Mouse (Mus musculus) forebrain, embryonic 13.5 days (tissue): ENCODE results near the gene Samd8. TPM values are rescaled to one million over a fixed set of nuclear protein-coding genes. Genes with fewer than 3 reads are reported as not detected.
A peak's percentile ranks its signal among the peaks of the same experiment; 100 is the strongest.

Experiments
- ATAC-seq: fragments of 200-750 bp; cut with Nextera tagmentation; 2 replicates; pipeline ENCODE4 v1.8.0; 2017
- H3K27ac ChIP-seq: fragments of 300-500 bp; sonication (generic); 2 replicates; pipeline ENCODE4 v1.5.1; 2015; ENCODE audit warnings: inconsistent platforms, mild to moderate bottlenecking, moderate library complexity
- H3K27me3 ChIP-seq: fragments of 300-500 bp; sonication (generic); 2 replicates; pipeline ENCODE4 v1.6.1; 2015; ENCODE audit warnings: mild to moderate bottlenecking, inconsistent platforms
- H3K36me3 ChIP-seq: fragments of 300-500 bp; sonication (generic); 2 replicates; pipeline ENCODE4 v1.6.1; 2015; ENCODE audit warnings: mild to moderate bottlenecking, inconsistent platforms; ENCODE audit not compliant: poor library complexity, severe bottlenecking
- H3K4me1 ChIP-seq: fragments of 300-500 bp; sonication (generic); 2 replicates; pipeline ENCODE4 v1.6.1; 2015; ENCODE audit warnings: inconsistent platforms
- H3K4me2 ChIP-seq: fragments of 300-500 bp; sonication (generic); 2 replicates; pipeline ENCODE4 v1.6.1; 2015; ENCODE audit warnings: inconsistent platforms, mild to moderate bottlenecking, moderate library complexity
- H3K4me3 ChIP-seq: fragments of 300-500 bp; sonication (generic); 2 replicates; pipeline ENCODE4 v1.5.1; 2015; ENCODE audit warnings: mild to moderate bottlenecking, inconsistent platforms
- H3K9ac ChIP-seq: fragments of 300-500 bp; sonication (generic); 2 replicates; pipeline ENCODE4 v1.6.1; 2015; ENCODE audit warnings: mild to moderate bottlenecking, inconsistent platforms
- H3K9me3 ChIP-seq: fragments of 300-500 bp; sonication (generic); replicated peaks from 2 replicates; pipeline ENCODE4 v1.6.1; 2016; ENCODE audit warnings: inconsistent platforms
- WGBS: fragments of 180-500 bp; shearing (Covaris S2); methylation state at CpG from one replicate; pipeline ENCODE4 v1.1.7; 2015; 5-methylcytosine and 5-hydroxymethylcytosine counted together
- polyA plus RNA-seq: library from polyadenylated mRNA; unstranded; fragments of >200 nt; fragmentation: Nextera tagmentation; extraction: Ambion mirVana; gene quantifications from 2 replicates; pipeline ENCODE4 v1.2.1, GENCODE M21; 2015

The Samd8 gene
- 17.8 and 18.3 TPM in 2 replicates for polyA plus RNA-seq

DNA sequence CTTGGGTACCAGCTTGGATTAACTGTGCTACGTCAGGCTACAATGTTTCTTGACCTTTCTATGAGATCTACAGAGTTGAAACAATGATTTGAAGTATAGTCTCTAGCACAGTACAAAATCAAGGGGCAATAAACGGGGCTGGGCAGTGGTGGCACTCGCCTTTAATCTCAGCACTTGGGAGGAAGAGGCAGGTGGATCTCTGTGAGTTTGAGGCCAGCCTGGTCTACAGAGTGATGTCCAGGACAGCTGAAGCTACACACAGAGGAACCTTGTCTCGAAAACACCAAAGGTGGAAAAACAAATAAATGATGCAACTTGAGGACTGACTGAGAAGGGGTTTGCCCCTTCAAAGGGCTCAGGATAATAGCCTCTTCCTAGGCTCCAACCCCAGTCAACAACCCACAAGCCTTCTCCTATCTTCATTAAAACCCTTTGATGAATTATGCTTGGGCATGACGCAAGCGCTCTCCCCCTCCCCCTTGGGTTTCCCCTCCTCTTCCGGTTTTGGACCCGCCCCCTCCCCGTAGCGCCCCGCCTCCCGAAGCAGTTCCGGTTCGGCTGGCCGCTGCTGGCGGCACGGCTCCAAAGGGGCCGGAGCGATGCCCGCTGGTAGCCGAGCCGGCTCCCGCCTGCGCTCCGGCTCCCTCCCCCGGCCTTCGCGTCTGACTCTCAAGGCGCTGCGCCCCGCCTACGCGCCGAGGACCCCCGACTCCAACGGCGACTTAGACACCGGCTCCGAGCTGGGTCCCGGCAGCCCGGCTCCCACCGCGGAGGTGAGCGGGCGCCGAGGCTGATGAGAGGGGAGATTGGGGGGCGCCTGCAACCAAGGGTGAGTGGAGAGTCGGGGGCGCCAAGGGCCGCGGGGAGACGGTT, at the start of gene Samd8:
Gene Samd8, plus strand, starts transcription at position 524 of the 873 bp plus-strand sequence.
- H3K4me2 ChIP-seq, result peak within 1 kb of the TSS; percentile 76
- peak within 1 kb of the TSS; percentile 77 for H3K27ac ChIP-seq
- H3K36me3 ChIP-seq, result no peaks in the 10 kb centered on the region
- H3K4me3 ChIP-seq, result peak within 1 kb of the TSS; percentile 76
- peak within 1 kb of the TSS; percentile 91 for H3K9ac ChIP-seq
- H3K27me3 ChIP-seq, result no peaks in the 10 kb centered on the region
- peak; percentile 80 for ATAC-seq
- peaks cover 27% of the 10 kb centered on the region for H3K4me1 ChIP-seq
- H3K9me3 ChIP-seq, result no peaks in the 10 kb centered on the region
- 8% methylated on average over 40 of the region's 52 CpGs for WGBS

DNA sequence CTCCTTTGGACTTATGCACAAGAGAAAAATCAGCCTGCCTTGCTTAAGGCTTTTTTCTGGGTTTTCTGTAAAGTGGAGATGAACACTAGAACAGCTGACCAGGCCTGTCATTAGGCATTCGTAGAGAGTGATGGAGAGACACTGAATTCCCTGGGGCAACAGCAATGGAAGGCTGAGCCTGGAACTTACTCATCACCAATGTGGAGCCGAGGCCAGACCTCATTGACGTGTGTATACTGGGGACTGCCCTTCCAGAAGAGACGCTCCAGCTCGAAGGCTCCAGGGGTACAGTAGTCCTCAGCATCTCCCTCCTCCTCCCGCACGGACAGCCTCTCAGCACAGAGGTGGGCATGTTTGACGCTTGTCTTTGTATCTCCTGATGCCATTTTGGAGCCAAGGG, 47.6 kb upstream of the Samd8 start:
- ATAC-seq, result no peak
- Histone ChIP-seq H3K36me3 (no peaks in the 10 kb centered on the region), H3K9me3 (no peaks in the 10 kb centered on the region), H3K9ac (no peak overlapping the region), H3K4me1 (peaks cover 9% of the 10 kb centered on the region), H3K4me2 (no peak overlapping the region), H3K4me3 (no peak overlapping the region), H3K27ac (no peak overlapping the region), H3K27me3 (no peaks in the 10 kb centered on the region)
- WGBS, result 87% methylated on average over 8 of the region's 8 CpGs

DNA sequence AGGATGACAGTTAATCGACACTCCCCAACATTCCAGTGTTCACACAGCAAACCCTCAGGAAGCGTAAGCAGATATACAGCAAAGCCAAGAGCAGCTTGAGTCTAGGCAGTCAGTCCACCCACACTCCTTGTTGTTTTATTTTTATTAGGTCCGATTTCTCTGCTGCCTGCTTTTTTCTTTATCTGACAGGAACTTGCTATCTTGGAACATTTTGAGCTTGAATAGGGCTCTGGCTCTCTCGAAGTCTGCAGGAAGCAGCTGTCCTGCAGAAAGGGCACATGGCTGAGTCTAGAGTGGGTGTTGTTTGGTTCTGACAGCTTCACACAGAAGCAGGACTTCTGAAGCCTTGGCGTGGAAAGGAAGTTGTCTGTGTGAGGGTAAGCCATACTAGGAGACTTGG, 47.1 kb upstream of the Samd8 start:
- WGBS, result 89% methylated on average over 5 of the region's 5 CpGs
- no peak for ATAC-seq
- H3K36me3 ChIP-seq, result no peaks in the 10 kb centered on the region

GRCm38 (mm10) chr14:21705462-21705861, 44.9 kb upstream of the Samd8 start:
- 91% methylated on average over 2 of the region's 2 CpGs for WGBS
- no peak for ATAC-seq
- H3K4me3 ChIP-seq, result no peak overlapping the region

More for the DNA sequence above, 47.1 kb upstream of the Samd8 start:
- H3K9ac ChIP-seq, result no peak overlapping the region
- no peak overlapping the region for H3K4me3 ChIP-seq
- no peaks in the 10 kb centered on the region for H3K27me3 ChIP-seq
- no peak overlapping the region for H3K27ac ChIP-seq
- no peaks in the 10 kb centered on the region for H3K9me3 ChIP-seq
- H3K4me2 ChIP-seq, result no peak overlapping the region
- peaks cover 9% of the 10 kb centered on the region for H3K4me1 ChIP-seq

GRCm38 (mm10) chr14:21706759-21707571, 43.4 kb upstream of the Samd8 start:
- Histone ChIP-seq H3K9ac (no peak overlapping the region), H3K27ac (peak overlapping the region; percentile 66), H3K27me3 (no peaks in the 10 kb centered on the region), H3K4me2 (no peak overlapping the region), H3K36me3 (no peaks in the 10 kb centered on the region), H3K9me3 (no peaks in the 10 kb centered on the region), H3K4me1 (peaks cover 9% of the 10 kb centered on the region), H3K4me3 (no peak overlapping the region)
- WGBS, result 55% methylated on average over 12 of the region's 12 CpGs
- ATAC-seq, result no peak

More at GRCm38 (mm10) chr14:21705462-21705861, 44.9 kb upstream of the Samd8 start:
- Histone ChIP-seq H3K27ac (no peak overlapping the region), H3K36me3 (no peaks in the 10 kb centered on the region), H3K9ac (no peak overlapping the region), H3K4me1 (peaks cover 9% of the 10 kb centered on the region), H3K9me3 (no peaks in the 10 kb centered on the region), H3K27me3 (no peaks in the 10 kb centered on the region), H3K4me2 (no peak overlapping the region)

DNA sequence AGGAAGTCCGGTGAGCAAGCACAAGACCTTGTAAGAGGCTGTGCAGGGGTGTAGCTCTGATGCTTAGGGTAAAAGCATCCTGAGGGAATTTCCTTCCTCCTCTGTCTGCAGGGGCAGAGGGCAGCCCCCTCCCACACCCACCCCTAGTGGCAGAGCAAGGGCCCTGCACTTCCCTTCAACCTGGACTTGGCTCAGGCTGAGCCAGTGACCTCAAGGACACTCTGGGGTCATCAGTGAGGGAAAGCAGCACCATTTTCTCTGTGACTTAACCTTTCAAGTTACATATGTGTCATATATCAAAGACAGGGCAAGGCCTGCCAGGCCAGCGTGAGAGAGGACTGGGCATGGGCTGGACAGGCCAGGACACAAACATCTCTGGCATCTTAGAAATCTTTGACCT, 40.8 kb upstream of the Samd8 start:
- Histone ChIP-seq H3K4me1 (peaks cover 9% of the 10 kb centered on the region), H3K4me3 (no peak overlapping the region), H3K9me3 (no peaks in the 10 kb centered on the region), H3K27me3 (no peaks in the 10 kb centered on the region), H3K4me2 (no peak overlapping the region), H3K9ac (no peak overlapping the region), H3K27ac (no peak overlapping the region), H3K36me3 (no peaks in the 10 kb centered on the region)
- ATAC-seq, result no peak
- WGBS, result 59% methylated on average over 2 of the region's 2 CpGs

GRCm38 (mm10) chr14:21711231-21711630, 39.1 kb upstream of the Samd8 start:
- H3K27me3 ChIP-seq, result no peaks in the 10 kb centered on the region
- H3K9ac ChIP-seq, result no peak overlapping the region
- no peak overlapping the region for H3K27ac ChIP-seq
- H3K4me2 ChIP-seq, result no peak overlapping the region
- H3K9me3 ChIP-seq, result no peaks in the 10 kb centered on the region
- no peak for ATAC-seq
- no peaks in the 10 kb centered on the region for H3K36me3 ChIP-seq
- 89% methylated on average over 2 of the region's 2 CpGs for WGBS
- peaks cover 9% of the 10 kb centered on the region for H3K4me1 ChIP-seq
- no peak overlapping the region for H3K4me3 ChIP-seq

DNA sequence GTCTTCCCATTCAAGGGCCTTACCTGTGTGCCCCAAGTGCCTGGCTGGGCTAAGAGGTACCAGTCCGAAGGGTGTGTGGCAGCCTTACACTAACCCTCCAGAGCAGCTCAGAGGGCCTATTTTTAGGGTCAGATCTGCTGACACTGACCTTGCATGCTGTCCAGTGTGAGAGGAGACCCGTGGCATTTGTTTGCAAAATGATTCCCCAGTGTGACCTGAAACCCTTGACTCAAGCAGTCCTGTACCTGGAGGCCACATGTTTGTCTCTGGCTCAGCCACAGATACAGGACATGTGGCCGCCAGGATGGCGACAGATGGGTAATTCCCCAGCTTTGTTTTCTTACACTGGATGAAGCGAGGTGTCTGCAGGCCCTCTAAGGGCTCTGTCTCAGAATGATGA, 35.8 kb upstream of the Samd8 start, which contains the start of gene Dupd1:
Gene Dupd1, minus strand, starts transcription at position 91 of the 400 bp plus-strand sequence.
- no peaks in the 10 kb centered on the region for H3K36me3 ChIP-seq
- H3K9me3 ChIP-seq, result no peaks in the 10 kb centered on the region
- no peak for ATAC-seq
- H3K9ac ChIP-seq, result no peak within 1 kb of the TSS
- H3K27ac ChIP-seq, result no peak within 1 kb of the TSS
- no peaks in the 10 kb centered on the region for H3K27me3 ChIP-seq
- H3K4me2 ChIP-seq, result no peak within 1 kb of the TSS
- no peak within 1 kb of the TSS for H3K4me3 ChIP-seq
- H3K4me1 ChIP-seq, result peaks cover 2% of the 10 kb centered on the region
- WGBS, result 76% methylated on average over 5 of the region's 5 CpGs

DNA sequence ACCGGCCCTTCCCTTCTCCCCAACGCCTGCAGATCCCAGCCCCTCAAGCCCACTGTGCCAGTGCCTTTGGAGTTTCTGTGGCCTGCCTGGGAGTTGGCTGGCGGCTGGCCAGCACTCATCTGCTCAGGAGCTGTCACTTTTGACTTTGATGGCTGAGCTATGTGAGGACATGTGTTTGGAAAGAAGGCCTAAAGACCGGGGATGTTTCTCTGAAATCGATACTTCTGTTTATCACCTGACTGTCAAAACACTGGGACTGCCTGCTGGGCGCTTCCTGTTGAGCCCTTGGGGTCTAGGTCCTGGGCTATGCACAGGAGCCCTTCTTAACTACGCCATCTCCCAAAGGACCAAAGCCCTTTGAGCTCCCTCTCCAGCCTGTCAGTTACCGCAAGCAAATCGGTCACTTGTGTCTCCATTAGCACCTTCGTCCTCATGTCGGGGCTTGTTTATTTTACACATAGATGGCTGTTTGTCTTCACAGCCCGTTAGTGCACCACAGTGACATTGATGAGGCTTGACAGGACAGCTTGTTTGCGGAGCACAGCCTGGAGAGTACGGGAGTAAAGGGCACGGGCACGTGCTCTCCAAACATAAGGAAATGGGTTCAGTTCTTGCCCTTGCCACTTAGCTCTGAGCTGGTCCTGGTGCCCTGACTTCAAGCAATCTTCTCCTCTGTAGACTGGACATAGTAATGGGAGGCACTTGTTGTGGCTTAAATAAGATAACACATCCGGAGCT, 30.5 kb upstream of the Samd8 start:
- Histone ChIP-seq H3K4me2 (no peak overlapping the region), H3K9me3 (no peaks in the 10 kb centered on the region), H3K36me3 (no peaks in the 10 kb centered on the region), H3K4me3 (no peak overlapping the region), H3K27ac (no peak overlapping the region), H3K9ac (no peak overlapping the region), H3K4me1 (peaks cover 9% of the 10 kb centered on the region), H3K27me3 (no peaks in the 10 kb centered on the region)
- peak; percentile 57 for ATAC-seq
- WGBS, result 47% methylated on average over 17 of the region's 17 CpGs

DNA sequence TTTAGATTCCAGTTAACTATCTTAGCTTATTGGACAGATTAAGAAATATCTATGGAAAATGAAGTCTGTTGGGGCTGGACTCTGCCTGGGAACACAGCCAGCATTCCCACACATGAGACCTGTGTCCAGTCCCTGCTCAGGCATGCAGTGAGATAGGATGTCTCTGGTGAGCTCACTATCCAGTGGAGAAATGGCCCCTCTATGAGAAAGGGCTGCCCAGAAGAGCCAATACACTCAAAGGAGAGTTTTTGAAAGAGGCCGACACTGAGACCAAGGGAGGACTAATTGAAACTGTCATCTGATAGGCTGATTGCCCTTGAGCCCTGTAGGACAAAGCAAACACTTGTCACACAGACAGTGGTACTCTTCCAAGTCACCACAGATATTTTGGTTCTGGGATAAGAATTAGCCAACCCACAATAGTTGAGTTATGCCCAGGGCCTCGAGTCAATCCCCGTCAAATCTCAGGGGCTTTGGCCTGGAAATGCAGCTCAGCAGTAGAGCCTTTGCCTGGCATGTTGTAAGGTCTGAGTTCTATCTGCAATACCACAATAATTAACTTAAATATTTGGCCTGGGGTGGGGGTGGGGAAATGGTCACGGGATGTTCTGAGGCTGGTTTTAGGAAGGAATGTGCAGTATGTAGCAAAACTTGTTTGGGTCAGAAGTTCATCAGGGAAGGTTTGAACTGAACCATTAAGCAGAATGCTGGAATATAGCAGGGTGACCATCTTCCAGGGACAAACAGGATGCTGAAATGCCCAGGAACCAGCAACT, 29.7 kb upstream of the Samd8 start:
- Histone ChIP-seq H3K4me1 (peaks cover 9% of the 10 kb centered on the region), H3K4me2 (no peak overlapping the region), H3K27me3 (no peaks in the 10 kb centered on the region), H3K4me3 (no peak overlapping the region), H3K9ac (no peak overlapping the region), H3K27ac (no peak overlapping the region), H3K9me3 (no peaks in the 10 kb centered on the region), H3K36me3 (no peaks in the 10 kb centered on the region)
- ATAC-seq, result no peak
- WGBS, result 81% methylated on average over 4 of the region's 4 CpGs

- 46% methylated on average over 8 of the region's 8 CpGs for WGBS
- H3K9me3 ChIP-seq, result no peaks in the 10 kb centered on the region
- ATAC-seq, result no peak
- H3K4me1 ChIP-seq, result peaks cover 9% of the 10 kb centered on the region
- H3K4me2 ChIP-seq, result no peak overlapping the region
- no peak overlapping the region for H3K4me3 ChIP-seq
- H3K9ac ChIP-seq, result no peak overlapping the region
- no peak overlapping the region for H3K27ac ChIP-seq
- H3K36me3 ChIP-seq, result no peaks in the 10 kb centered on the region
- no peaks in the 10 kb centered on the region for H3K27me3 ChIP-seq
Observed at GRCm38 (mm10) chr14:21722021-21722698, 28.2 kb upstream of the Samd8 start.
